Mouse (Mus musculus) fat pad, adult 2 months (tissue): ENCODE results near the gene Rala.

Experiments used
- DNase-seq: peaks from one replicate; pipeline ENCODE4 v3.0.0-alpha.2; 2011; ENCODE audit warnings: low read depth, low spot score; ENCODE audit errors: extremely low read depth

The Rala gene

GRCm38 (mm10) chr13:17891545-17891944 lies 52.5 kb downstream of the Rala start:
- no peak for DNase-seq

- DNase-seq = no peak
Measured at GRCm38 (mm10) chr13:17884211-17884610, 59.8 kb downstream of the Rala start.

DNA sequence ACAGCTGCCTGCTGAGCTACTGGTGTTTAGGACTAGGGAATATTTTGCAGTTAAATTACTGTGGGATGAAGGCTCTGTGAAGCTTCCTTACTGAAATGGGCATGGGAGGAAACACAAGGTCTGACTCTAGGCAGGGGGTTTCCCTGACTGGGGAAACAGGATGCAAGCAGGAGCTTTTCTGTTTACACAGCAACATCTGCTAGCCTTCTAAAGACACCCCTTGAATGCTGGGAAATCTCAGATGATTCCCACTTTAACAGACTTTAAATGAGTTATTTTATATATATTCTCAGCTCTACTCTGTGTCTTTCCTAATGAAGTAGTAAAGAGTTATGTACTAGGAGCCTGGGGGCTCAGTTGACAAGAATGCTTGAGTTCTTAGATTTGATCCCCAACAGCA lies 65.0 kb downstream of the Rala start:
- DNase-seq = no peak

GRCm38 (mm10) chr13:17866741-17867140 lies 77.3 kb downstream of the Rala start:
- DNase-seq = no peak

DNA sequence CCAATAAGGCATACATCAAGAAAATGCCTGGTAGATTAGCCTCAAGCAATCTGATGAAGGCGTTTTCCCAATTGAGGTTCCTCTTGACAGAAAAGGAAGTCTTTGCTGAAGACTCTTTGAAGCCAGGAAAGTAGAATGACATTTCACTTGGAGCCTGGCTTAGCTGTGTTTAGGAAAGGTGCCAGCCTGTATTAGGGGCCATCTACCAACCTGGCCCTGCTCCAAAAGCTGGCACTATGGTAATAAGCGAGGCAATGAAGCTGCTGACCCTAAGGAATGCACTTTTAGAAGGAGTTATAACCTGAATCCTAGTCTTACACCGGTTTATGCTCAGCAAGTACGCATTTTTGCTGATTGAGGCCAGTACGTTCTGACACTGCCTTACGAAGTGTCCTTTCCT lies 83.5 kb downstream of the Rala start:
- no peak for DNase-seq

- DNase-seq = no peak
Measured at GRCm38 (mm10) chr13:17859365-17860033, 84.5 kb downstream of the Rala start.

GRCm38 (mm10) chr13:17857046-17857445 lies 87.0 kb downstream of the Rala start:
- no peak for DNase-seq

DNA sequence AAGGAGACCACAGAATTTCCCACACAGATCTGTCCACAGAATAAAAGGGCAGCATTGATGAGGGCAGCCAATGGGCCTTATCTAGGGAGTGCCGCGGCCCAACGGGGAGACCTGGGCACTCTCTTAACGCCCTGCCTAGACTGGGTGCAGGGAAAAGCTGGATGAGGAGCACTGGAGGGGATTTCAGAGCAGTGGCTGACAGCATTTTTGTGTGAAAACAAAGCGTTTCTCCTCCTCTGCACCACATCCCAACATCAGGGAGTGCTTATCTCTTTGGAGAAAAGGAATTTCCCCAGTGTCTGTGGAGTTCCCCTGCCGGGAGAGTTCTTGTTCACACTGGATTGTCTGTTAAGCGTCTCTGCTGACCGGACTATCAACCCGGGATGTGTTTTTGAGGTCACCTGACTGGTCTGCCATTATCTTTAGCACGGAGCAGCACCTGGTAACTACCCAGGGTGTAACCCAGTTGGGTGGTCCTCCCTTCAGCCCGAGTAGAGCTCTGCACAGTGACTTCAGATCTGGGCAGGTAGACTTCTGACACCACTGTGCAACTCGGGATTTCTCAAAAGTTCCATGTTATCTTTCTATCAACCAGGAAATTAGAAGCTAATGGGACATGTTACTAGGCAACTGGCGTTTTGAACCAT lies 88.4 kb downstream of the Rala start:
- no peak for DNase-seq

DNA sequence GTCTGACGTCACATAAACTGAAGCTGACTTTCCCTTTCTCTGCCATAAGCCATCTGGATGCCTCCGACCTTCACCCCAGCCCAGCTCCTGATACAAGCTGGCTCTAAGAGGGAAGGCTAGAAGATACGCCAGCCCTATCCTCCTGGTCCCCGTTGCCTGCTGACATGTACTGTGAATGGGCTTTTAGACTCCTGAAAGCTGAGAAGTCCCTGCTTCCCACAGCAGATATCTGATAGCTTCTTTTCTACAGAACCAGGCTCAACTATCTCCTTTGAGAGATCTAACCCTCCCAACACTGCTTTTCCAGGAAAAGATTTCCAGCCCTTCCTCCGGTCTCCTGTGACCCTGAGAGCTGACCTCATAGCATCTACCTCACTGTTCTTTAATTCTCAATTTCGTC lies 89.3 kb downstream of the Rala start:
- no peak for DNase-seq

DNA sequence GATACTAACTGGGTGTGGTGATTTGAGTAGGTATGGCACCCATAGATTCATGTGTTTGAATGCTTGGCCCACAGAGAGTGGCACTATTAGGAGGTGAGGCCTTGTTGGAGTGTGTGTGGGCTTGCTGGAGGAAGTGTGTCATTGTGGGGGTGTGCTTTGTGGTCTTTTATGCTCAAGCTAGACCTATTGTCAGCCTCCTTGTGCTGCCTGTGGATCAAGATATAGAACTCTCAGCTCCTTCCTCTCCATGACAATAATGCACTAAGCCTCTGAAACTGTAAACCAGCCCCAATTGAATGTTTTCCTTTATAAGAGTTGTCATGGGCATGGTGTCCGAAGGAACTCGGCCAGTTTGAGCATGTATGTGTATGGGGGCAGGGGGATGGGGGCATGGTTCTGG lies 100.7 kb downstream of the Rala start:
- no peak for DNase-seq

DNA sequence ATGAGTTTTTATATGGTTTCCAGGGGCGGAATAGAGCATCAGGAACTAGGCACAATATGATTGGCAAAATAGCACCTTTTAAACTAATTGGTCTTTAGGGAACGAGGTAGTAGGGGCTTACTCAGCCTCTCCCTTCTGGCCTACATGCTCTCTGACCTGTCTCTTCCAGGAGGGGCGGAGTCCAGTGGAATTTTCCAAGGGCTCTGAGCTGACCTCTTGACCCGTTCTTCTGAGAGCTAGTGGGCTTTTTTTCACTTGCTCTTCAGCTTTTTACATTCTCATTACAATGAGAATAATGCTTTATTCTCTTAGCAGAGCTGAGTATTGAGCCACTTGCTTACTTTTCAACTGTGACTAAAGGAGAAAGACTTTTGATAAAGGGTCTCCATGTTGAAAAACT lies 101.3 kb downstream of the Rala start:
- no peak for DNase-seq

DNA sequence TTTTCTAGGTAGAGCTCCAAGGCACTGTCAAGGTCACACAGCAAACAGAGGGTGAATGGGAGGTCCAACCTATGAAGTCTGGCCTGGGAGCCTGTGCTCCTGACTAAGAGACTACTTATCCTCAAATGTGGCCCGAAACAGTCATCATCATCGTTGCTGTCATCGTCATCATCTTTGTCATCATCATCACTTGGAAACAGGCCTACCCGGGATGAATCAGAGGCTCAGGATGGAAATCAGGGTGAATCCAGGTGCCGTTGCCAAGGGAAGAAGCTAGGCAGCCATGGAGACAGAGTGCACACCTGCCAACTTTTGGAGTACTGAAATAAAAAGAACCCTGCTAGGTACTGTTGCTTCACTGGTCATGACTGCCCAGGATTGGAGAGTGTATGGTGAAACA lies 104.9 kb downstream of the Rala start:
- DNase-seq = no peak

DNA sequence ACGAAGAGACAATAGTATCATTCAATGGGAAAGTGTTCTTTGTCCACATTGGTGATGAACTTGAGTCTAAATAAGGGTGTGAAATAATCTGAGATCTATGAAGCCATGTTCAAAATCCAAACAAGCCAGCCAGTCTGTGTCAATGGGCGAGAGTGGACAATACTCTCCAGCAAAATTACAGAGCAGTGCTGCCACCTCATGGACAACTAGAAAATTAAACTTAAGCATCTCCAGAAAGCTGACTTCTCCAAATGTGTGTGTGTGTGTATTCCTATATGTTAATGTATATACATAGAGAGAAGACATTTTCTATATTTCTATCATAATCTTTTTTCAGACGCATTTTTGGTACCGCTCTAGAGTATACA lies 105.6 kb downstream of the Rala start:
- DNase-seq = no peak

- DNase-seq = no peak
Measured at GRCm38 (mm10) chr13:17837610-17838483, 106.2 kb downstream of the Rala start.

DNA sequence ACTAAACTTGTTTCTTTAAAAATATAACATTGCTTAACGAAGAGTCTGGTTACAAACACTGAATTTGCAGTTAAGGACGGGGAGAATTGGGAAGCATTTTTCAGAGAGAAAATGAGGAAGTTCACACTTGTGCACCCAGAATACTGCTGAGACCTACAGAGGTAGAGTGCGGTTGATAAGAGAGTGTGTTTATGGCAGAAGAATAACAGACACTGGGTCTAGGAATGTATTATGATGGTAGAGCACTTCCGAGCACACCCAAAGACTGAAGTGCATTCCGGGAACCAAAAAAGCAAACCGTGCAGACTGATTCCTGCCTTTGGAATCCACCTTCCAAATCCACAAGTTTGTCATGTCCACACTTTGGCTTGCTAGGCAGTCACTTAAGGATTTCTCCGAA lies 107.2 kb downstream of the Rala start:
- no peak for DNase-seq

DNA sequence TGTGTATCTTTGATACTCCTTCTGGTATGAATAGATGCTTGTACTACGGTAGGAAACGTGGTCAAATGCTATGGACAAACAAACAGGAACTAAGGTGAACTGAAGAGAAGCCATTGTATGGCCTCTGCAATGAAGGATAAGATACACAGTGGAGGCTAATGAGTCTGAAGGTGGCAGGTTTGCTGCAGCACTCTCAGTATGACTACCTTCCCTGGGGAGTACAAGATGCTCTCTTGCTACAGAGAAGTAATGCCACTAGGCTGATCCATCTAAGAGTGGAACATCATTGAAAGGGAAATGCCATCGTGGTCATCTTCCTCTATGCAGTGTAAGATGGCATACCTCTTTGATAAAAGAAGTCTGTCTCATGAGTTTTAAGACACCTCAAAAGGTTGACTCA lies 111.1 kb downstream of the Rala start:
- DNase-seq = no peak
